Mouse (Mus musculus): ENCODE results near the gene Rgs7bp. TPM values are rescaled to one million over a fixed set of nuclear protein-coding genes. Genes with fewer than 3 reads are reported as not detected.
"Not testable (repeated sequence)": the region's sequence is repeated elsewhere in the genome, so short reads cannot be mapped to it uniquely, and the experiment has no call there.

The Rgs7bp gene
- total RNA-seq, 2 experiments from 2014 or later: 0.17 TPM; not detected in 1

DNA sequence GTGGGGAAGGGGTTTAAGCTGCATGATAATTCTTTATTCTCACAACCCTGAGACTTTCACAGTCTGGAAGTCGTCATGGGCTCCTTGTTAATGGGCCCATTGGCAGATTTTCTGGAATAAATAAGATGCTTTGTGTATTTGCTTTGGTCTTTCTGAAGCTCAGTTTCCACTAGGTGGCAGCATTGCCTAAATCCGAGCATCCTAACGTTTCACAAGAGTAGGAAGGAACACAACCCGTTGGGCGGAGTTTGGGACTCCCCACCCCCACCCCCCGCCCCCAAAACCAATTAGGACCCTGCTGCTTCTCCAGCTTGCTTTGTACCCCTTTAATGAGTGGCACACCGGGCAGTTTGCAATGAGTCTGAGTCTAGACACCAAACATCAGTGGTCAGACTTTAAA, 106.8 kb downstream of the Rgs7bp start:
- no peak for ATAC-seq (replicated peaks; ENCODE audit: low FRiP score, poor library complexity, severe bottlenecking)

DNA sequence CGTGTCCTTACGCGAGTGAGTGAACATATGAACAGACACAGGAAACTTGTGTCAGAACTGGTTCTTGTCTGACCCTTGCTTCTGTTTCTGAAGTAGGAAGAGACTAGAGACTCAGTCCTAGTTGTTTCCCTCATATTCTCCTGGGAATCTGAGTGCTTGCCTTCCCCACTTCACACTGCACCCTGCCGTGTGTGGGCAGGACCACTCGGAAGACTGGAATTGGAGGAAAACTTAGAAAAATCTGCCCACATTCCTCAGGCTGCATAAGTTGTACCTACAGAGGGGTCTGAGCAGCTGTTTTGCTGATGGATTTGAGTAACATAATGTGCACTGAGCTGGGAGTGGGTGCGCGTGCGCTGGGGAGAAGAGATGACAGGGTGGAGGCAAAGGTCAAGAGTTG, 114.2 kb downstream of the Rgs7bp start:
- no peak for ATAC-seq (replicated peaks; ENCODE audit: low FRiP score, poor library complexity, severe bottlenecking)

GRCm38 (mm10) chr13:104939856-104940255, 114.9 kb downstream of the Rgs7bp start:
- no peak for ATAC-seq (replicated peaks; ENCODE audit: low FRiP score, poor library complexity, severe bottlenecking)

- ATAC-seq (replicated peaks; ENCODE audit: low FRiP score, poor library complexity, severe bottlenecking): no peak
Observed at GRCm38 (mm10) chr13:104938966-104939593, 115.7 kb downstream of the Rgs7bp start.

DNA sequence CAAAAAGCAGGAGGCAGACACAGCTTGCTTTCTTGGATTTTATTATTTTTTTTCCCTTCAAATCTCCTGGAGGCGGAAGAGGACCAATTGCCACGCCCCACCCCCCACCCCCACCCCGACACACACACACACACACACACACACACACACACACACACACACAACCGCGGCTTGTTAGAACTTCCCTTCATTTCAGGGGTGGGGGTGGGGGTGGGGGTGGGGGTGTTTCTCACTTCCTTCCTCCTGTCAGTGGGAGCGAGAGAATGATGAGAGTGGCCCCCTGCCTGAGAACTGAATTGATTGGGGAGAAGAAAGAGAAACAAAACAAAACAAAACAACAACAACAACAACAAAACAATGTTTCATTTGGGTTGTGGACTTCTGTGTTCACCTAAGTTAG, 117.0 kb downstream of the Rgs7bp start:
- no peak for ATAC-seq (replicated peaks; ENCODE audit: low FRiP score, poor library complexity, severe bottlenecking)

- ATAC-seq (replicated peaks; ENCODE audit: low FRiP score, poor library complexity, severe bottlenecking): no peak
Observed at GRCm38 (mm10) chr13:104936586-104936985, 118.1 kb downstream of the Rgs7bp start.

GRCm38 (mm10) chr13:104931635-104932532, 122.8 kb downstream of the Rgs7bp start:
- no peak for ATAC-seq (replicated peaks; ENCODE audit: low FRiP score, poor library complexity, severe bottlenecking)

DNA sequence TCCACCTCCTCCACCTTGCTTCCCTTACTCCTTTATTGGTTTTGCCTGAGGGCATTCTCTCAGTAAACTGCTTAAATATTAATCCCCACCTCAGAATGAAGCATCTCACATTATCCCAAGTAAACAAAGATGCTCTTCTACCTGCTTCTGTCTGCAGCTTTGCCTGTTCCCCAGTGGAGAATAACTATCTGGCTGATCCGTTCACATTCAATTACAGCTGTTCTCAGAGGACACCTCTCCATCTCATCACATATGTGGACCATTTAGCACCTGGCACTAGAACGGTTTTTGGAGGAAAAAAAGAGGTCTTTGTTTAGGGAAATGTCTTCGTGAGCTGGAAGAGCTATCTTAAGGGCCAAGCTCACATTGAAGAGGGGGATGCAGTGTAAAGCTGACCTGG, 123.9 kb downstream of the Rgs7bp start:
- no peak for ATAC-seq (replicated peaks; ENCODE audit: low FRiP score, poor library complexity, severe bottlenecking)

DNA sequence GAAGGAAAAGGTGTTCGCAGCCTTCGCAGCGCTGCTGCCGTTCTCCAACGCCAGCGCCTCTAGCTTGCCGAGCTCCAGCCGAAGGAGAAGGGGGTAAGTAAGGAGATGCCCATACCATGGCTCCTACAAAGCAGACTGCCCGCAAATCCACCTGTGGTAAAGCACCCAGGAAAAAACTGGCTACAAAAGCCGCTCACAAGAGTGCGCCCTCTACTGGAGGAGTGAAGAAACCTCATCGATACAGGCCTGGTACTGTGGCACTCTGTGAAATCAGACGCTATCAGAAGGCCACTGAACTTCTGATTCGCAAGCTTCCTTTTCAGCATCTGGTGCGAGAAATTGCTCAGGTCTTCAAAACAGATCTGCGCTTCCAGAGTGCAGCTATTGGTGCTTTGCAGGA, 136.1 kb downstream of the Rgs7bp start:
- no peak for ATAC-seq (replicated peaks; ENCODE audit: low FRiP score, poor library complexity, severe bottlenecking)

DNA sequence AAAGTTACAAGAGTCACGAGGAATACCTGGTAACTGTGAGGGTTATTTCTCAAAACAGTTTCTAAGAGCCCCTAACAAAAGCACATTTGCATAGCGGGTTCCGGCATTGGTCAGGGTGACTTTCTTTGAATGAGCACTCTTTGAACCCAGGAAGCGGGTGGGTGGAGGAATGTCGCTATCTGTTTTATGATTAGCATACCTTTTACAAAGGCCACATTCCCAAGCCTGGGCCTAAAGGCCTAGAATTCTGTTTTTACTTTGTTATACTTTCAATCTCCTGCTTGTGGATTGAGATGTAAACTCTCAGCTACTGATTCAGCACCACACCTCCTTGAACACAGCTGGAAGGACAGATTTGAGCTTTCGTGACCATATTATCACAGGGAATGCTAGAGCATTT, 138.0 kb downstream of the Rgs7bp start:
- ATAC-seq (replicated peaks; ENCODE audit: low FRiP score, poor library complexity, severe bottlenecking): not testable (repeated sequence)

GRCm38 (mm10) chr13:104916106-104916505, 138.6 kb downstream of the Rgs7bp start:
- no peak for ATAC-seq (replicated peaks; ENCODE audit: low FRiP score, poor library complexity, severe bottlenecking)

DNA sequence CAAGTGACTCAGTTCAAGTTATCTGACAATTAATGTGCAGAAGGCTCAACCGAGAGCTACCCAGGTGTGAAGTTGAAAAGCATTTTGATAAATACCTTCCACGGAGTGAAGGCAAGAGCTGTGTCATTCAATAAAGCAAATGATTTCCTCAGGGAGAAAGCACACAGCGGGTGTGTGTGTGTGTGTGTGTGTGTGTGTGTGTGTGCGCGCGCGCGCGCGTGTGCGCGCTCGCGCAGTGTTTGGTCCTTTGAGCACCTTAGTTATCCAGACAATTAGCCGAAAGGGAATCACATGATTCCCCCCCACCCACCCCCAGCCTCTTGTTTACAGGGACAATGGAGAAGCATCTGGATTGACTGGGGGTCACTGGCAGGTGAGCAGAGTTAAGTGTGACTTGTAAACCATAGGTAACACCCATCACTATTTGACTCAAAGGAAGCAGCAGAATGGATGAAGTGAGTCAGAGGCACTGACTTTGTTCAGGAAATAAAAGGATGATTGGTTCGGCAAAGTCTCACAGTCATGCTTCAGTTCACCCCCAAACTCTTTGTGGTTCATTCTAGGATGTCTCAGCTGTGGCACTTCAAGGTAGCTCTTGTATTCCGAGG, 140.3 kb downstream of the Rgs7bp start:
- no peak for ATAC-seq (replicated peaks; ENCODE audit: low FRiP score, poor library complexity, severe bottlenecking)

- ATAC-seq (replicated peaks; ENCODE audit: low FRiP score, poor library complexity, severe bottlenecking): not testable (repeated sequence)
Observed at GRCm38 (mm10) chr13:104911626-104912025, 143.1 kb downstream of the Rgs7bp start.

- not testable (repeated sequence) for ATAC-seq (replicated peaks; ENCODE audit: low FRiP score, poor library complexity, severe bottlenecking)
Observed at GRCm38 (mm10) chr13:104911006-104911405, 143.7 kb downstream of the Rgs7bp start.

DNA sequence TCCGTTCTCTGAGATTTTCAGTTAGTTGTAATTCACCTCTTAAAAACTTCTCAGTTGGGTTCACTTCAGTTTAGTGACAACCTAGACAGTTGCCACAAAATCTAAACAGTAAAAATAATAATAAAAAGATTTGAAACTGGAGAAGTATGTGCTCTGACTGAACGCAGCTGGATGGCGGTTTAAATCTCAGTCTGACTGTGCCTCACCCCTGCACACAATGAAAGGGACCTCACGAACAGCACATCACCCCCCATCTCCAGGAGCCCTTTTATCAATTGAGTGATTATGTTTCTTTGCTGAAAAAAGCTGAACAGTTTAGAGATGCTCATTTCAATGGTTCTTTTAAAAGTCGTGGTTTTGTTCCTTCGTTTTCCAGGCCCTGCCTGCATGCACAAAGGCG, 146.0 kb downstream of the Rgs7bp start:
- no peak for ATAC-seq (replicated peaks; ENCODE audit: low FRiP score, poor library complexity, severe bottlenecking)

Other genes with a start within 250 kb of the Rgs7bp start
- gene Cwc27, start 237.8 kb downstream of the Rgs7bp start, total RNA-seq (2015; ENCODE audit: low replicate concordance): 7.5 and 9.0 TPM in 2 replicates
- 12.1 and 14.7 TPM in 2 replicates for gene Cwc27, start 237.8 kb downstream of the Rgs7bp start, total RNA-seq (2017; ENCODE audit: low replicate concordance)
- gene Shisal2b, start 191.0 kb downstream of the Rgs7bp start, total RNA-seq (2015; ENCODE audit: low replicate concordance): not detected in 2 replicates
- not detected in 2 replicates for gene Shisal2b, start 191.0 kb downstream of the Rgs7bp start, total RNA-seq (2017; ENCODE audit: low replicate concordance)
- gene 4933425L06Rik, start 27.2 kb upstream of the Rgs7bp start, total RNA-seq (2015; ENCODE audit: low replicate concordance): not detected in 2 replicates
- not detected in 2 replicates for gene 4933425L06Rik, start 27.2 kb upstream of the Rgs7bp start, total RNA-seq (2017; ENCODE audit: low replicate concordance)
- not detected in 2 replicates for gene Rnf180, start 239.9 kb upstream of the Rgs7bp start, total RNA-seq (2015; ENCODE audit: low replicate concordance)
- gene Rnf180, start 239.9 kb upstream of the Rgs7bp start, total RNA-seq (2017; ENCODE audit: low replicate concordance): 0.42 and 2.8 TPM in 2 replicates

Measured in erythroblast, adult 5-6 weeks (primary cell).